Mouse (Mus musculus) urinary bladder, postnatal 36 days (tissue): ENCODE measurements around the gene Calb2.

Source experiments
- DNase-seq, 2 experiments: peaks; one replicate each; pipeline ENCODE4 v3.0.0; 2022; ENCODE audit warnings: low spot score in 2 of 2, mixed read lengths in 1 of 2

Calb2 gene

GRCm38 (mm10) chr8:110168046-110168445, at the start of gene Calb2:
Gene Calb2 (minus strand): TSS chr8:110168210.
- no peak for DNase-seq

- DNase-seq, result peak; percentile 99
These were observed 49.7 kb upstream of the Calb2 start for GRCm38 (mm10) chr8:110217681-110218131.

- DNase-seq, result peak in 1 of 2 experiments; percentile 2
These were observed 49.2 kb upstream of the Calb2 start for GRCm38 (mm10) chr8:110217198-110217597.

- DNase-seq, result no peak
These were observed 48.2 kb upstream of the Calb2 start for GRCm38 (mm10) chr8:110216253-110216652.

- no peak for DNase-seq
These were observed 47.4 kb upstream of the Calb2 start, which contains the start of gene Cmtr2 for GRCm38 (mm10) chr8:110215365-110215764. Gene Cmtr2 (plus strand): TSS chr8:110215665.

GRCm38 (mm10) chr8:110201806-110202205, 33.8 kb upstream of the Calb2 start:
- no peak for DNase-seq

GRCm38 (mm10) chr8:110196678-110197077, 28.7 kb upstream of the Calb2 start:
- peak; percentile 20 to 21 for DNase-seq

GRCm38 (mm10) chr8:110188961-110189750, 21.1 kb upstream of the Calb2 start:
- no peak for DNase-seq

GRCm38 (mm10) chr8:110185538-110185937, 17.5 kb upstream of the Calb2 start:
- no peak for DNase-seq

GRCm38 (mm10) chr8:110183748-110184147, 15.7 kb upstream of the Calb2 start:
- DNase-seq, result no peak

- no peak for DNase-seq
These were observed 14.8 kb upstream of the Calb2 start for GRCm38 (mm10) chr8:110182735-110183367.

- DNase-seq, result no peak
These were observed 9.5 kb upstream of the Calb2 start for GRCm38 (mm10) chr8:110177359-110178155.

GRCm38 (mm10) chr8:110174826-110175225, 6.8 kb upstream of the Calb2 start:
- no peak for DNase-seq

- no peak for DNase-seq
These were observed 4.2 kb upstream of the Calb2 start for GRCm38 (mm10) chr8:110172161-110172560.

- DNase-seq, result no peak
These were observed 1.7 kb downstream of the Calb2 start for GRCm38 (mm10) chr8:110166270-110166669.

GRCm38 (mm10) chr8:110162007-110162406, 6.0 kb downstream of the Calb2 start:
- DNase-seq, result no peak

GRCm38 (mm10) chr8:110152951-110153350, 15.1 kb downstream of the Calb2 start:
- DNase-seq, result no peak

- peak; percentile 7 to 20 for DNase-seq
These were observed 22.5 kb downstream of the Calb2 start for GRCm38 (mm10) chr8:110145538-110145937.

- DNase-seq, result no peak
These were observed 27.2 kb downstream of the Calb2 start for GRCm38 (mm10) chr8:110140770-110141169.

GRCm38 (mm10) chr8:110140156-110140555, 27.9 kb downstream of the Calb2 start:
- DNase-seq, result no peak

- no peak for DNase-seq
These were observed 32.5 kb downstream of the Calb2 start for GRCm38 (mm10) chr8:110135515-110135914.

GRCm38 (mm10) chr8:110134236-110134635, 33.8 kb downstream of the Calb2 start:
- no peak for DNase-seq
